Mouse (Mus musculus): ENCODE measurements around the gene Uggt2. TPM values are rescaled to one million over a fixed set of nuclear protein-coding genes. Genes with fewer than 3 reads are reported as not detected.
A peak's percentile ranks its signal among the peaks of the same experiment; 100 is the strongest.

Gene Uggt2
- polyA plus RNA-seq, 1 experiment from 2014 or later = 27.9 TPM

GRCm38 (mm10) chr14:119013549-119013948 is 85.7 kb downstream of the Uggt2 start:
- 57% methylated on average over 12 of the region's 12 CpGs for WGBS
- DNase-seq (peak; percentile 31), ATAC-seq (ENCODE audit: low FRiP score, low TSS enrichment) (no peak)
- Histone ChIP-seq H3K9ac (replicated peaks; ENCODE audit: low read length) (no peak overlapping the region), H3K4me1 (ENCODE audit: control insufficient read depth, insufficient read depth, low read length) (no peaks in the 10 kb centered on the region), H3K9me3 (ENCODE audit: control insufficient read depth, low read length) (no peaks in the 10 kb centered on the region), H3K4me3 (replicated peaks; ENCODE audit: low read depth, low read length) (no peak overlapping the region), H3K27me3 (ENCODE audit: control insufficient read depth, insufficient read depth, low read length) (no peaks in the 10 kb centered on the region), H3K27ac (replicated peaks; ENCODE audit: low read depth, low read length) (peak overlapping the region; percentile 83; the same call in 1 of the 2 replicates), H3K4me2 (ENCODE audit: low read length) (peak overlapping the region; percentile 39), H3K36me3 (ENCODE audit: control insufficient read depth, insufficient read depth, low read length) (peaks cover 7% of the 10 kb centered on the region)

GRCm38 (mm10) chr14:119012607-119013431 is 86.4 kb downstream of the Uggt2 start:
- peak; percentile 92 for DNase-seq
- H3K4me3 ChIP-seq (replicated peaks; ENCODE audit: low read depth, low read length) = no peak overlapping the region
- no peak overlapping the region; the same call in 1 of the 2 replicates for H3K9ac ChIP-seq (replicated peaks; ENCODE audit: low read length)
- peak overlapping the region; percentile 39 for H3K4me2 ChIP-seq (ENCODE audit: low read length)
- H3K36me3 ChIP-seq (ENCODE audit: control insufficient read depth, insufficient read depth, low read length) = peaks cover 7% of the 10 kb centered on the region
- no peaks in the 10 kb centered on the region for H3K27me3 ChIP-seq (ENCODE audit: control insufficient read depth, insufficient read depth, low read length)
- 52% methylated on average over 23 of the region's 23 CpGs for WGBS
- H3K9me3 ChIP-seq (ENCODE audit: control insufficient read depth, low read length) = no peaks in the 10 kb centered on the region
- peak; percentile 90 for ATAC-seq (ENCODE audit: low FRiP score, low TSS enrichment)
- H3K4me1 ChIP-seq (ENCODE audit: control insufficient read depth, insufficient read depth, low read length) = peaks cover 4% of the 10 kb centered on the region
- H3K27ac ChIP-seq (replicated peaks; ENCODE audit: low read depth, low read length) = peak overlapping the region; percentile 83

- Histone ChIP-seq H3K27ac (replicated peaks; ENCODE audit: low read depth, low read length) (no peak overlapping the region), H3K4me2 (ENCODE audit: low read length) (no peak overlapping the region), H3K9ac (replicated peaks; ENCODE audit: low read length) (no peak overlapping the region), H3K36me3 (ENCODE audit: control insufficient read depth, insufficient read depth, low read length) (no peaks in the 10 kb centered on the region), H3K4me3 (replicated peaks; ENCODE audit: low read depth, low read length) (no peak overlapping the region), H3K4me1 (ENCODE audit: control insufficient read depth, insufficient read depth, low read length) (peaks cover 8% of the 10 kb centered on the region), H3K9me3 (ENCODE audit: control insufficient read depth, low read length) (no peaks in the 10 kb centered on the region), H3K27me3 (ENCODE audit: control insufficient read depth, insufficient read depth, low read length) (no peaks in the 10 kb centered on the region)
- ATAC-seq (ENCODE audit: low FRiP score, low TSS enrichment) = no peak
- no peak for DNase-seq
- 91% methylated on average over 2 of the region's 2 CpGs for WGBS
These were observed 89.7 kb downstream of the Uggt2 start for GRCm38 (mm10) chr14:119009531-119009930.

GRCm38 (mm10) chr14:119008031-119008590 is 91.1 kb downstream of the Uggt2 start:
- Histone ChIP-seq H3K4me1 (ENCODE audit: control insufficient read depth, insufficient read depth, low read length) (peaks cover 8% of the 10 kb centered on the region), H3K36me3 (ENCODE audit: control insufficient read depth, insufficient read depth, low read length) (no peaks in the 10 kb centered on the region), H3K9me3 (ENCODE audit: control insufficient read depth, low read length) (no peaks in the 10 kb centered on the region), H3K4me2 (ENCODE audit: low read length) (peak overlapping the region; percentile 98), H3K4me3 (replicated peaks; ENCODE audit: low read depth, low read length) (peak overlapping the region; percentile 49), H3K9ac (replicated peaks; ENCODE audit: low read length) (peak overlapping the region; percentile 27; the same call in 1 of the 2 replicates), H3K27ac (replicated peaks; ENCODE audit: low read depth, low read length) (peak overlapping the region; percentile 64), H3K27me3 (ENCODE audit: control insufficient read depth, insufficient read depth, low read length) (no peaks in the 10 kb centered on the region)
- no peak for ATAC-seq (ENCODE audit: low FRiP score, low TSS enrichment)
- DNase-seq = no peak
- 49% methylated on average over 7 of the region's 7 CpGs for WGBS

GRCm38 (mm10) chr14:119007103-119007951 is 91.9 kb downstream of the Uggt2 start:
- WGBS = under 1% methylated on average over 13 of the region's 13 CpGs
- Histone ChIP-seq H3K27ac (replicated peaks; ENCODE audit: low read depth, low read length) (peak overlapping the region; percentile 64), H3K36me3 (ENCODE audit: control insufficient read depth, insufficient read depth, low read length) (peaks cover 5% of the 10 kb centered on the region; the same call in 1 of the 2 replicates), H3K4me2 (ENCODE audit: low read length) (peak overlapping the region; percentile 98), H3K4me1 (ENCODE audit: control insufficient read depth, insufficient read depth, low read length) (peaks cover 8% of the 10 kb centered on the region), H3K27me3 (ENCODE audit: control insufficient read depth, insufficient read depth, low read length) (no peaks in the 10 kb centered on the region), H3K9ac (replicated peaks; ENCODE audit: low read length) (peak overlapping the region; percentile 54), H3K4me3 (replicated peaks; ENCODE audit: low read depth, low read length) (peak overlapping the region; percentile 49), H3K9me3 (ENCODE audit: control insufficient read depth, low read length) (no peaks in the 10 kb centered on the region)
- DNase-seq (peak; percentile 99), ATAC-seq (ENCODE audit: low FRiP score, low TSS enrichment) (peak; percentile 99)

GRCm38 (mm10) chr14:119006441-119007102 is 92.7 kb downstream of the Uggt2 start:
- ATAC-seq (ENCODE audit: low FRiP score, low TSS enrichment) (no peak), DNase-seq (peak; percentile 51)
- Histone ChIP-seq H3K27me3 (ENCODE audit: control insufficient read depth, insufficient read depth, low read length) (no peaks in the 10 kb centered on the region), H3K9me3 (ENCODE audit: control insufficient read depth, low read length) (no peaks in the 10 kb centered on the region), H3K4me3 (replicated peaks; ENCODE audit: low read depth, low read length) (peak overlapping the region; percentile 49), H3K4me1 (ENCODE audit: control insufficient read depth, insufficient read depth, low read length) (peaks cover 8% of the 10 kb centered on the region), H3K9ac (replicated peaks; ENCODE audit: low read length) (peak overlapping the region; percentile 54), H3K27ac (replicated peaks; ENCODE audit: low read depth, low read length) (peak overlapping the region; percentile 64), H3K36me3 (ENCODE audit: control insufficient read depth, insufficient read depth, low read length) (peaks cover 11% of the 10 kb centered on the region), H3K4me2 (ENCODE audit: low read length) (peak overlapping the region; percentile 98)
- 2% methylated on average over 49 of the region's 49 CpGs for WGBS

GRCm38 (mm10) chr14:119005834-119006233 is 93.4 kb downstream of the Uggt2 start:
- Histone ChIP-seq H3K36me3 (ENCODE audit: control insufficient read depth, insufficient read depth, low read length) (peaks cover 16% of the 10 kb centered on the region), H3K4me3 (replicated peaks; ENCODE audit: low read depth, low read length) (no peak overlapping the region; the same call in 1 of the 2 replicates), H3K9me3 (ENCODE audit: control insufficient read depth, low read length) (no peaks in the 10 kb centered on the region), H3K27me3 (ENCODE audit: control insufficient read depth, insufficient read depth, low read length) (no peaks in the 10 kb centered on the region), H3K9ac (replicated peaks; ENCODE audit: low read length) (peak overlapping the region; percentile 24; the same call in 1 of the 2 replicates), H3K4me2 (ENCODE audit: low read length) (peak overlapping the region; percentile 98), H3K4me1 (ENCODE audit: control insufficient read depth, insufficient read depth, low read length) (peaks cover 8% of the 10 kb centered on the region), H3K27ac (replicated peaks; ENCODE audit: low read depth, low read length) (peak overlapping the region; percentile 55; the same call in 1 of the 2 replicates)
- ATAC-seq (ENCODE audit: low FRiP score, low TSS enrichment) (no peak), DNase-seq (no peak)
- WGBS = 11% methylated on average over 5 of the region's 5 CpGs

- Histone ChIP-seq H3K9me3 (ENCODE audit: control insufficient read depth, low read length) (no peaks in the 10 kb centered on the region), H3K4me3 (replicated peaks; ENCODE audit: low read depth, low read length) (no peak overlapping the region), H3K4me2 (ENCODE audit: low read length) (no peak overlapping the region), H3K9ac (replicated peaks; ENCODE audit: low read length) (no peak overlapping the region), H3K36me3 (ENCODE audit: control insufficient read depth, insufficient read depth, low read length) (peaks cover 17% of the 10 kb centered on the region), H3K4me1 (ENCODE audit: control insufficient read depth, insufficient read depth, low read length) (peaks cover 8% of the 10 kb centered on the region), H3K27me3 (ENCODE audit: control insufficient read depth, insufficient read depth, low read length) (no peaks in the 10 kb centered on the region), H3K27ac (replicated peaks; ENCODE audit: low read depth, low read length) (no peak overlapping the region)
- DNase-seq = peak; percentile 42
- ATAC-seq (ENCODE audit: low FRiP score, low TSS enrichment) = no peak
These were observed 95.9 kb downstream of the Uggt2 start for GRCm38 (mm10) chr14:119003320-119003719.

Data from midbrain, embryonic 14.5 days (tissue).